Mouse (Mus musculus) kidney, embryonic 14.5 days (tissue): ENCODE data around the gene Gm49510. TPM values are rescaled to one million over a fixed set of nuclear protein-coding genes. Genes with fewer than 3 reads are reported as not detected.
"Not testable (repeated sequence)": the region's sequence is repeated elsewhere in the genome, so short reads cannot be mapped to it uniquely, and the experiment has no call there.

Experiments used
- ATAC-seq: fragments of 200-750 bp; cut with Nextera tagmentation; 2 replicates; pipeline ENCODE4 v1.8.0; 2017; ENCODE audit warnings: moderate number of reproducible peaks, mild to moderate bottlenecking, moderate TSS enrichment, moderate library complexity; ENCODE audit not compliant: low FRiP score, low TSS enrichment
- H3K27ac ChIP-seq: fragments of 300-500 bp; sonication (generic); 2 replicates; pipeline ENCODE4 v1.5.1; 2014; ENCODE audit warnings: low read depth, mild to moderate bottlenecking, low read length, moderate library complexity, mixed read lengths
- H3K27me3 ChIP-seq: fragments of 300-500 bp; sonication (generic); 2 replicates; pipeline ENCODE4 v1.6.1; 2014; ENCODE audit warnings: mild to moderate bottlenecking, low read length; ENCODE audit not compliant: control insufficient read depth, insufficient read depth
- H3K36me3 ChIP-seq: fragments of 300-500 bp; sonication (generic); 2 replicates; pipeline ENCODE4 v1.6.1; 2014; ENCODE audit warnings: low read length, mixed read lengths; ENCODE audit not compliant: control insufficient read depth, insufficient read depth
- H3K4me1 ChIP-seq: fragments of 300-500 bp; sonication (generic); 2 replicates; pipeline ENCODE4 v1.6.1; 2014; ENCODE audit warnings: low read length, mixed read lengths; ENCODE audit not compliant: control insufficient read depth, insufficient read depth
- H3K4me2 ChIP-seq: fragments of 300-500 bp; sonication (generic); replicated peaks from 2 replicates; pipeline ENCODE4 v1.6.1; 2014; ENCODE audit warnings: low read depth, mild to moderate bottlenecking, low read length
- H3K4me3 ChIP-seq: fragments of 300-500 bp; sonication (generic); 2 replicates; pipeline ENCODE4 v1.5.1; 2014; ENCODE audit warnings: mild to moderate bottlenecking, low read length
- H3K9ac ChIP-seq: fragments of 300-500 bp; sonication (generic); 2 replicates; pipeline ENCODE4 v1.6.1; 2014; ENCODE audit warnings: low read depth, mild to moderate bottlenecking, low read length, moderate library complexity
- H3K9me3 ChIP-seq: fragments of 300-500 bp; sonication (generic); 2 replicates; pipeline ENCODE4 v1.6.1; 2016; ENCODE audit warnings: low read length; ENCODE audit not compliant: control insufficient read depth
- WGBS: fragments of 180-500 bp; shearing (Covaris S2); extraction: QIAGEN DNeasy Blood & Tissue Kit; methylation state at CpG from one replicate; pipeline ENCODE4 v1.1.7; 2014; 5-methylcytosine and 5-hydroxymethylcytosine counted together
- polyA plus RNA-seq: library from polyadenylated mRNA; unstranded; fragments of >200 nt; fragmentation: Nextera tagmentation; extraction: Ambion mirVana; gene quantifications from 2 replicates; pipeline ENCODE4 v1.2.1, GENCODE M21; 2014

The Gm49510 gene
- polyA plus RNA-seq, 1 experiment from 2014 or later: 0.19 TPM

DNA sequence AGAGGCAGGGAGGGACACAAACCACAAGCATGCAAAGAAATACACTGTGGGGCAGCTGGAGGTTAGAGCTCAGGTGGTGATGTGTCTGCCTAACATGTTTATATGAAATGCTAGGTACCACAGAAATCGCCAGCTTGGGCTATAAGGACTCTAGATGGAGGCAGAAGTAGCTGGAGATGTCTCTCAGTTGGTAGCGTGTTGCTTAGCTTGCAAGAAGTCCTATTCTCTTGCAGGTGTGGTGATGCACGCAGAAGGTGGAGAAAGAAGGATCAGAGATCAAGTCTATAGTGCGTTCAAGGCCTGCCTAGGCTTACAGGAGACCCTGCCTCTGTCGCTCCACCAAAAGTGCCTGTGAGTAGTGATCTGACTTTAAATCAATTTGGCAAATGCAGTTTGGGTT, 23.9 kb upstream of the Gm49510 start:
- no peak overlapping the region; the same call in 1 of the 2 replicates for H3K4me3 ChIP-seq
- H3K27ac ChIP-seq: peak overlapping the region; percentile 99
- H3K9ac ChIP-seq: no peak overlapping the region
- peak overlapping the region; percentile 46 for H3K4me2 ChIP-seq
- no peaks in the 10 kb centered on the region for H3K9me3 ChIP-seq
- peaks cover 8% of the 10 kb centered on the region for H3K36me3 ChIP-seq
- ATAC-seq: no peak
- 77% methylated on average over 5 of the region's 5 CpGs for WGBS
- peaks cover 12% of the 10 kb centered on the region for H3K4me1 ChIP-seq
- no peaks in the 10 kb centered on the region for H3K27me3 ChIP-seq

- Histone ChIP-seq H3K27me3 (no peaks in the 10 kb centered on the region), H3K9ac (peak overlapping the region; percentile 89), H3K4me2 (peak overlapping the region; percentile 46), H3K4me1 (peaks cover 12% of the 10 kb centered on the region), H3K36me3 (peaks cover 16% of the 10 kb centered on the region), H3K4me3 (peak overlapping the region; percentile 69), H3K9me3 (no peaks in the 10 kb centered on the region), H3K27ac (peak overlapping the region; percentile 99)
- peak; percentile 7; the same call in 1 of the 2 replicates for ATAC-seq
- 4% methylated on average over 17 of the region's 17 CpGs for WGBS
Measured at GRCm38 (mm10) chr15:78876258-78876696, 23.2 kb upstream of the Gm49510 start.

DNA sequence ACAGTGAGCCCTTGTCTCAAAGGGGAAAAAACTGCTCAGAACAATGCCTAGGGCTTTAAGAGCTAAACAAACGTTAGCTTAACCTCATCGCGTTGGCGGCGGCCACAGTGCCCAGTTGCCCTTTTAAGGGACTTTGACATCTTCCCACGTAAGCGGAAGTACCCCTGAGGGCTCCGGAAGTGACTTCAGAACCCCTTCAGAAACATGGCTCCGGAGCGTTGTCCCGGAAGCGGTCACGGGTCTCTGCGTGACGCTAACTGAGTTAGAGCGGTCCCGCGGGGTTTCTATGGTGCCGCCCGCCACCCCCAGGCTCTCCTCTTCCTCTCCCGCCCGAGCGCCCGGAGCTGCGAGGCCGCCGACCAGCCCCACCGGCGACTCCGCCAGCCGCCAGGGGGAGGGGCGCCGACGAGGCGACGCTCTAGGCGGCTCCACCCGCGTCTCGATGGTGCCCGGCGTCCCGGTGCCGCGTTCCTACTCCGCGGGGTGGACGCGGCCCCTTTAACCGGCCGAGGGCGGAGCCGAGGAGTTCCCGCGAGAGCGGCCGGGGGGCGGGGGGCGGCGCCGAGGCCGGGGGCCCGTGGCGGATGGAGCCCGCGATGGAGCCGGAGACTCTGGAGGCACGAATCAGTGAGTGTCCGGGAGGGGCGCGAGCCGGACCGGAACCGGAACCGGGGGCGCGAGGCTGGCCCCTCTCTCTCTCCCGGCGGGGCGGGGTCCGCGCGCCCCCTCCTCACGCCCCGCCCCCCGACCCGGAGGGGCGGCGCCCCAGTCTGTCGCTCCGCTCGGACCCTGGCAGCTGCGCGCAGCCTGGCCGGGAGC, 22.3 kb upstream of the Gm49510 start, which contains the start of gene Gga1:
Gene Gga1, plus strand, starts transcription at position 200 of the 819 bp plus-strand sequence.
- peak within 1 kb of the TSS; percentile 89 for H3K9ac ChIP-seq
- no peaks in the 10 kb centered on the region for H3K9me3 ChIP-seq
- peak; percentile 91 for ATAC-seq
- peak within 1 kb of the TSS; percentile 99 for H3K27ac ChIP-seq
- peaks cover 25% of the 10 kb centered on the region for H3K36me3 ChIP-seq
- peaks cover 12% of the 10 kb centered on the region for H3K4me1 ChIP-seq
- peak within 1 kb of the TSS; percentile 92 for H3K4me2 ChIP-seq
- under 1% methylated on average over 66 of the region's 95 CpGs for WGBS
- H3K27me3 ChIP-seq: no peaks in the 10 kb centered on the region
- peak within 1 kb of the TSS; percentile 69 for H3K4me3 ChIP-seq

- Histone ChIP-seq H3K4me2 (peak overlapping the region; percentile 92), H3K4me3 (peak overlapping the region; percentile 69), H3K9ac (peak overlapping the region; percentile 89), H3K4me1 (peaks cover 12% of the 10 kb centered on the region), H3K27me3 (no peaks in the 10 kb centered on the region), H3K9me3 (no peaks in the 10 kb centered on the region), H3K36me3 (peaks cover 31% of the 10 kb centered on the region), H3K27ac (peak overlapping the region; percentile 99)
- no peak; the same call in 1 of the 2 replicates for ATAC-seq
- under 1% methylated on average over 17 of the region's 17 CpGs for WGBS
Measured at GRCm38 (mm10) chr15:78877810-78878390, 21.6 kb upstream of the Gm49510 start.

DNA sequence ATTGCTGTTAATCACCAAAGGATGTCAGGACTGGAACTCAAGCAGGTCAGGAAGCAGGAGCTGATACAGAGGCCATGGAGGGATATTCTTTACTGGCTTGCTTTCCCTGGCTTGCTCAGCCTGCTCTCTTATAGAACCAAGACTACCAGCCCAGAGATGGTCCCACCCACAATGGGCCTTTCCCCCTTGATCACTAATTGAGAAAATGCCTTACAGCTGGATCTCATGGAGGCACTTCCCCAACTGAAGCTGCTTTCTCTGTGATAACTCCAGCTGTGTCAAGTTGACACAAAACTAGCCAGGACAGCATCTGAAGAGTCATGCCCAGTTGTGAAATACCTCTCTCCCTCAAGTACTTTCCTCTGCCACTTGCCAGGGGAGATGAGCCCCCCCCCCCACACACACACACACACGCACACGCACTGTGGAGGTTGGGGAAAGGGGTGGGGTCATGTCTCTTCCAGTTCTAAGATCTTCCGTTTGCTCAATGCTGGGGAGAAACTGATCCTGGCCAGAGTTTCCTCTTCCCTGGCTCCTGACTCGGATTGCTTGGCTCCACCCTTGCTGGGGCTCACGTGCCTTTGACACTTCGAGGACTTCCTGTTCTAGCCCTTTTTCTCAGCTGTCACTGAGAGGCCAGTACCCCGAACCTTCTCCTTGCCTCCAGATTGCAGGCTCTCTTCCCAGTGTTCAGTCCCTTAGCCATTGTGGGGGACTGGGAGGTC, 20.5 kb upstream of the Gm49510 start:
- H3K9ac ChIP-seq, ATAC-seq, H3K27me3 ChIP-seq, H3K4me2 ChIP-seq, H3K9me3 ChIP-seq, H3K4me3 ChIP-seq: not testable (repeated sequence)
- 36% methylated on average over 7 of the region's 7 CpGs for WGBS
- peaks cover 41% of the 10 kb centered on the region for H3K36me3 ChIP-seq
- H3K4me1 ChIP-seq: peaks cover 12% of the 10 kb centered on the region
- 0 out of 2 replicates have a peak overlapping the region, but pooled peaks have one; percentile 48 for H3K27ac ChIP-seq

DNA sequence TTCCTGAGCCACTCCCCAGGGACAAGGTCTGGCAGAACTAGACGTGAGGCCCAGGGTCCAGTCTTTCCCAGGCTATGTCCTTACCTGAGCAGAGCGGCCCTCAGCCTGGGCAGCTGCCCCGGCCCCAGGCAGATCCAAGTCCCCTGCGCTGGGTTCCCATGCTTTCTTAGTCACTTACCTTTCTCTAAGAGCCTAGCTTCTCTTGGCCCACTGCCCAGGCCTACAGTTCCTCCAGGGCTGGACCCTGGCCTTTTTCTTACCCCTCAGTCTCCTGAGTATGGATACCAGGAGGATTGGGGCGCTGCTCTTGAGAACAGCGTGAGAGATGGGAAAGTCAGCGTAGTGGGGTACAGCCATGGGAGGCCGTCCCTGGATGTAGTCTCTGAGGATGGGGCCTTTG, 19.0 kb upstream of the Gm49510 start:
- H3K4me2 ChIP-seq: no peak overlapping the region
- no peak overlapping the region for H3K4me3 ChIP-seq
- WGBS: 89% methylated on average over 8 of the region's 8 CpGs
- no peak for ATAC-seq
- peaks cover 12% of the 10 kb centered on the region for H3K4me1 ChIP-seq
- no peaks in the 10 kb centered on the region for H3K27me3 ChIP-seq
- H3K9ac ChIP-seq: peak overlapping the region; percentile 18; the same call in 1 of the 2 replicates
- H3K27ac ChIP-seq: no peak overlapping the region; the same call in 1 of the 2 replicates
- no peaks in the 10 kb centered on the region for H3K9me3 ChIP-seq
- peaks cover 53% of the 10 kb centered on the region for H3K36me3 ChIP-seq

DNA sequence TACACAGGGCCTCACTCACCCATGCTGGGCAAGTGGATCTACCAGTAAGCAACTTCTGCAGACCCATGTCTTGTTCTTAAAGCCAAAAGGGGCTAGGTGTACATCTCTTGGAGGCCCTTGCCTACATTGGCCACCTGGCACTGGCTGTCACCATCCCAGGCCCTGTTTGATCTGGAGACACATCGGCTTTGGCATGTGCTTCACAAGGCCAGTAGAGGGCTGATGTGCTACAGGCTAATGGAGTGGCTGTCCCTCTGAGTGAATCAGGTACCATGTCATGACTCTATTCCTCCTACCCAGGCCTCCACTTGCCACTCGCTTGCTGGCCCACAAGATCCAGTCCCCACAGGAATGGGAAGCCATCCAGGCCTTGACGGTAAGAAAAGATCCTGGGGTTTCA, 17.6 kb upstream of the Gm49510 start:
- H3K36me3 ChIP-seq: peaks cover 67% of the 10 kb centered on the region
- WGBS: 83% methylated on average over 3 of the region's 3 CpGs

GRCm38 (mm10) chr15:78889401-78889853, 10.0 kb upstream of the Gm49510 start:
- Histone ChIP-seq H3K27ac (no peak overlapping the region), H3K4me1 (peaks cover 36% of the 10 kb centered on the region), H3K27me3 (no peaks in the 10 kb centered on the region), H3K36me3 (peaks cover 79% of the 10 kb centered on the region), H3K9me3 (no peaks in the 10 kb centered on the region), H3K4me2 (no peak overlapping the region), H3K4me3 (no peak overlapping the region), H3K9ac (no peak overlapping the region)
- 30% methylated on average over 13 of the region's 13 CpGs for WGBS
- peak; percentile 26; the same call in 1 of the 2 replicates for ATAC-seq

More for the DNA sequence above, 17.6 kb upstream of the Gm49510 start:
- H3K27me3 ChIP-seq: no peaks in the 10 kb centered on the region
- H3K9me3 ChIP-seq: no peaks in the 10 kb centered on the region
- H3K9ac ChIP-seq: no peak overlapping the region
- H3K4me1 ChIP-seq: peaks cover 12% of the 10 kb centered on the region
- ATAC-seq: no peak
- no peak overlapping the region for H3K27ac ChIP-seq
- no peak overlapping the region for H3K4me3 ChIP-seq
- H3K4me2 ChIP-seq: no peak overlapping the region
